Mouse (Mus musculus) embryonic facial prominence, embryonic 15.5 days (tissue): ENCODE results near the gene Pik3r6. TPM values are rescaled to one million over a fixed set of nuclear protein-coding genes. Genes with fewer than 3 reads are reported as not detected.

Source experiments
- ATAC-seq: fragments of 200-750 bp; cut with Nextera tagmentation; 2 replicates; pipeline ENCODE4 v1.8.0; 2017; ENCODE audit warnings: low read depth, moderate TSS enrichment; ENCODE audit not compliant: insufficient number of reproducible peaks, low FRiP score, low TSS enrichment
- H3K27ac ChIP-seq: fragments of 300-500 bp; sonication (generic); replicated peaks from 2 replicates; pipeline ENCODE4 v1.5.1; 2015; ENCODE audit warnings: mild to moderate bottlenecking, inconsistent platforms
- H3K27me3 ChIP-seq: fragments of 300-500 bp; sonication (generic); 2 replicates; pipeline ENCODE4 v1.6.1; 2015; ENCODE audit warnings: inconsistent platforms
- H3K36me3 ChIP-seq: fragments of 300-500 bp; sonication (generic); 2 replicates; pipeline ENCODE4 v1.6.1; 2015; ENCODE audit warnings: mild to moderate bottlenecking, inconsistent platforms
- H3K4me1 ChIP-seq: fragments of 300-500 bp; sonication (generic); 2 replicates; pipeline ENCODE4 v1.6.1; 2015; ENCODE audit warnings: inconsistent platforms
- H3K4me2 ChIP-seq: fragments of 300-500 bp; sonication (generic); replicated peaks from 2 replicates; pipeline ENCODE4 v1.6.1; 2015; ENCODE audit warnings: mild to moderate bottlenecking, inconsistent platforms
- H3K4me3 ChIP-seq: fragments of 300-500 bp; sonication (generic); replicated peaks from 2 replicates; pipeline ENCODE4 v1.5.1; 2015; ENCODE audit warnings: mild to moderate bottlenecking, inconsistent platforms
- H3K9ac ChIP-seq: fragments of 300-500 bp; sonication (generic); 2 replicates; pipeline ENCODE4 v1.6.1; 2015; ENCODE audit warnings: inconsistent platforms
- H3K9me3 ChIP-seq: fragments of 300-500 bp; sonication (generic); replicated peaks from 2 replicates; pipeline ENCODE4 v1.6.1; 2016; ENCODE audit warnings: inconsistent platforms
- WGBS: fragments of 180-500 bp; shearing (Covaris S2); methylation state at CpG from one replicate; pipeline ENCODE4 v1.1.7; 2015; 5-methylcytosine and 5-hydroxymethylcytosine counted together
- polyA plus RNA-seq: library from polyadenylated mRNA; unstranded; fragments of >200 nt; fragmentation: Nextera tagmentation; extraction: Ambion mirVana; gene quantifications from 2 replicates; pipeline ENCODE4 v1.2.1, GENCODE M21; 2015

Gene Pik3r6
- polyA plus RNA-seq, 1 experiment from 2014 or later, result 3.9 TPM

GRCm38 (mm10) chr11:68509194-68509593 lies 6.4 kb downstream of the Pik3r6 start:
- no peaks in the 10 kb centered on the region for H3K36me3 ChIP-seq
- 45% methylated on average over 2 of the region's 2 CpGs for WGBS

GRCm38 (mm10) chr11:68513969-68514368 lies 11.2 kb downstream of the Pik3r6 start:
- Histone ChIP-seq H3K9ac (no peak overlapping the region), H3K4me3 (no peak overlapping the region), H3K27me3 (no peaks in the 10 kb centered on the region), H3K27ac (no peak overlapping the region), H3K9me3 (no peaks in the 10 kb centered on the region), H3K4me2 (no peak overlapping the region), H3K36me3 (no peaks in the 10 kb centered on the region), H3K4me1 (no peaks in the 10 kb centered on the region)
- 36% methylated on average over 3 of the region's 3 CpGs for WGBS
- no peak for ATAC-seq

More at GRCm38 (mm10) chr11:68509194-68509593, 6.4 kb downstream of the Pik3r6 start:
- no peaks in the 10 kb centered on the region for H3K4me1 ChIP-seq
- no peaks in the 10 kb centered on the region for H3K9me3 ChIP-seq
- no peaks in the 10 kb centered on the region for H3K27me3 ChIP-seq
- no peak overlapping the region for H3K4me2 ChIP-seq
- H3K4me3 ChIP-seq, result no peak overlapping the region
- no peak overlapping the region for H3K9ac ChIP-seq
- no peak overlapping the region for H3K27ac ChIP-seq
- ATAC-seq, result no peak

GRCm38 (mm10) chr11:68519362-68519761 lies 16.5 kb downstream of the Pik3r6 start:
- Histone ChIP-seq H3K27ac (no peak overlapping the region), H3K4me2 (no peak overlapping the region), H3K4me1 (no peaks in the 10 kb centered on the region), H3K27me3 (no peaks in the 10 kb centered on the region), H3K4me3 (no peak overlapping the region), H3K36me3 (no peaks in the 10 kb centered on the region), H3K9me3 (no peaks in the 10 kb centered on the region), H3K9ac (no peak overlapping the region)
- WGBS, result 79% methylated on average over 4 of the region's 4 CpGs
- ATAC-seq, result no peak

- no peak overlapping the region for H3K9ac ChIP-seq
- WGBS, result 84% methylated on average over 5 of the region's 5 CpGs
- H3K9me3 ChIP-seq, result no peaks in the 10 kb centered on the region
- no peaks in the 10 kb centered on the region for H3K4me1 ChIP-seq
- H3K27me3 ChIP-seq, result no peaks in the 10 kb centered on the region
- H3K36me3 ChIP-seq, result no peaks in the 10 kb centered on the region
- H3K4me3 ChIP-seq, result no peak overlapping the region
- no peak overlapping the region for H3K27ac ChIP-seq
- no peak for ATAC-seq
- no peak overlapping the region for H3K4me2 ChIP-seq
Measured at GRCm38 (mm10) chr11:68519815-68520214, 17.0 kb downstream of the Pik3r6 start.

GRCm38 (mm10) chr11:68520439-68520838 lies 17.6 kb downstream of the Pik3r6 start:
- 85% methylated on average over 2 of the region's 2 CpGs for WGBS
- H3K9me3 ChIP-seq, result no peaks in the 10 kb centered on the region
- H3K27me3 ChIP-seq, result no peaks in the 10 kb centered on the region
- H3K9ac ChIP-seq, result no peak overlapping the region
- H3K4me1 ChIP-seq, result no peaks in the 10 kb centered on the region
- no peak for ATAC-seq
- H3K4me2 ChIP-seq, result no peak overlapping the region
- no peaks in the 10 kb centered on the region for H3K36me3 ChIP-seq
- H3K4me3 ChIP-seq, result no peak overlapping the region
- H3K27ac ChIP-seq, result no peak overlapping the region

- Histone ChIP-seq H3K9ac (no peak overlapping the region), H3K36me3 (no peaks in the 10 kb centered on the region), H3K27me3 (no peaks in the 10 kb centered on the region), H3K9me3 (no peaks in the 10 kb centered on the region), H3K4me1 (no peaks in the 10 kb centered on the region), H3K4me3 (no peak overlapping the region), H3K27ac (no peak overlapping the region), H3K4me2 (no peak overlapping the region)
- WGBS, result 80% methylated on average over 5 of the region's 5 CpGs
- no peak for ATAC-seq
Measured at GRCm38 (mm10) chr11:68521352-68521751, 18.5 kb downstream of the Pik3r6 start.

- Histone ChIP-seq H3K9ac (no peak overlapping the region), H3K4me1 (no peaks in the 10 kb centered on the region; the same call in 1 of the 2 replicates), H3K4me2 (no peak overlapping the region), H3K36me3 (no peaks in the 10 kb centered on the region), H3K27ac (no peak overlapping the region), H3K27me3 (no peaks in the 10 kb centered on the region), H3K9me3 (no peaks in the 10 kb centered on the region), H3K4me3 (no peak overlapping the region)
- WGBS, result 65% methylated on average over 4 of the region's 4 CpGs
- ATAC-seq, result no peak
Measured at GRCm38 (mm10) chr11:68526441-68526840, 23.6 kb downstream of the Pik3r6 start.

GRCm38 (mm10) chr11:68531066-68531806 lies 28.4 kb downstream of the Pik3r6 start:
- no peak overlapping the region for H3K27ac ChIP-seq
- no peaks in the 10 kb centered on the region; the same call in 1 of the 2 replicates for H3K4me1 ChIP-seq
- H3K4me2 ChIP-seq, result no peak overlapping the region
- 26% methylated on average over 16 of the region's 16 CpGs for WGBS
- no peaks in the 10 kb centered on the region for H3K9me3 ChIP-seq
- no peak overlapping the region for H3K4me3 ChIP-seq
- no peak overlapping the region for H3K9ac ChIP-seq
- ATAC-seq, result no peak
- no peaks in the 10 kb centered on the region for H3K27me3 ChIP-seq
- no peaks in the 10 kb centered on the region for H3K36me3 ChIP-seq

GRCm38 (mm10) chr11:68531941-68532535 lies 29.2 kb downstream of the Pik3r6 start:
- H3K27ac ChIP-seq, result no peak overlapping the region
- H3K36me3 ChIP-seq, result no peaks in the 10 kb centered on the region
- no peaks in the 10 kb centered on the region for H3K9me3 ChIP-seq
- no peak overlapping the region for H3K4me2 ChIP-seq
- ATAC-seq, result no peak
- no peaks in the 10 kb centered on the region; the same call in 1 of the 2 replicates for H3K4me1 ChIP-seq
- H3K27me3 ChIP-seq, result no peaks in the 10 kb centered on the region
- H3K4me3 ChIP-seq, result no peak overlapping the region
- H3K9ac ChIP-seq, result no peak overlapping the region
- 72% methylated on average over 11 of the region's 11 CpGs for WGBS

GRCm38 (mm10) chr11:68532773-68533172 lies 30.0 kb downstream of the Pik3r6 start:
- ATAC-seq, result no peak
- 78% methylated on average over 5 of the region's 5 CpGs for WGBS

GRCm38 (mm10) chr11:68533971-68534475 lies 31.2 kb downstream of the Pik3r6 start:
- Histone ChIP-seq H3K4me1 (no peaks in the 10 kb centered on the region; the same call in 1 of the 2 replicates), H3K9me3 (no peaks in the 10 kb centered on the region), H3K36me3 (no peaks in the 10 kb centered on the region), H3K9ac (no peak overlapping the region), H3K27me3 (no peaks in the 10 kb centered on the region), H3K27ac (no peak overlapping the region), H3K4me2 (no peak overlapping the region), H3K4me3 (no peak overlapping the region)
- 86% methylated on average over 6 of the region's 6 CpGs for WGBS
- no peak for ATAC-seq

More at GRCm38 (mm10) chr11:68532773-68533172, 30.0 kb downstream of the Pik3r6 start:
- Histone ChIP-seq H3K4me2 (no peak overlapping the region), H3K4me3 (no peak overlapping the region), H3K4me1 (no peaks in the 10 kb centered on the region; the same call in 1 of the 2 replicates), H3K36me3 (no peaks in the 10 kb centered on the region), H3K27me3 (no peaks in the 10 kb centered on the region), H3K9ac (no peak overlapping the region), H3K27ac (no peak overlapping the region), H3K9me3 (no peaks in the 10 kb centered on the region)
